Mouse (Mus musculus) CH12.LX (cell line): ENCODE measurements around the gene Etl4.
A peak's percentile ranks its signal among the peaks of the same experiment; 100 is the strongest.

Experiments
- CTCF ChIP-seq, 2 experiments: IDR thresholded peaks in 1 of 2; conservative IDR thresholded peaks in 1 of 2; 2 replicates each; pipeline ENCODE4 v1.5.1; 2011 to 2012; ENCODE audit warnings: low read depth in 2 of 2, low read length in 2 of 2, improper control_type of control experiment in 1 of 2, inconsistent platforms in 1 of 2, mild to moderate bottlenecking in 1 of 2, moderate library complexity in 1 of 2
- ELF1 ChIP-seq: IDR thresholded peaks from 2 replicates; pipeline ENCODE4 v1.6.1; 2014; ENCODE audit warnings: low read depth, mild to moderate bottlenecking, inconsistent platforms, low read length, improper control_type of control experiment
- EP300 ChIP-seq: IDR thresholded peaks from 2 replicates; pipeline ENCODE4 v1.6.1; 2011; ENCODE audit warnings: low read length, improper control_type of control experiment
- ETS1 ChIP-seq: conservative IDR thresholded peaks from 2 replicates; pipeline ENCODE4 v1.6.1; 2012; ENCODE audit warnings: low read depth, mild to moderate bottlenecking, inconsistent platforms, low read length, improper control_type of control experiment, moderate library complexity
- MYC ChIP-seq: IDR thresholded peaks from 2 replicates; pipeline ENCODE4 v1.6.1; 2011; ENCODE audit warnings: low read depth, mild to moderate bottlenecking, improper control_type of control experiment, low read length
- NELFE ChIP-seq: IDR thresholded peaks from 2 replicates; pipeline ENCODE4 v1.6.1; 2011; ENCODE audit warnings: low read depth, low read length, improper control_type of control experiment
- POLR2A ChIP-seq: IDR thresholded peaks from 2 replicates; pipeline ENCODE4 v1.6.1; 2011; ENCODE audit warnings: low read depth, mild to moderate bottlenecking, improper control_type of control experiment, low read length
- RAD21 ChIP-seq: IDR thresholded peaks from 2 replicates; pipeline ENCODE4 v1.6.1; 2011; ENCODE audit warnings: low read depth, mild to moderate bottlenecking, low read length, improper control_type of control experiment, moderate library complexity
- TBP ChIP-seq: conservative IDR thresholded peaks from 2 replicates; pipeline ENCODE4 v1.6.1; 2011; ENCODE audit warnings: low read depth, low read length, improper control_type of control experiment
- TCF12 ChIP-seq: IDR thresholded peaks from 2 replicates; pipeline ENCODE4 v1.6.1; 2014; ENCODE audit warnings: low read depth, mild to moderate bottlenecking, inconsistent platforms, low read length, improper control_type of control experiment
- ZC3H11A ChIP-seq: IDR thresholded peaks from 2 replicates; pipeline ENCODE4 v1.6.1; 2012; ENCODE audit warnings: low read depth, mild to moderate bottlenecking, inconsistent platforms, low read length, improper control_type of control experiment
- ZNF384 ChIP-seq: IDR thresholded peaks from 2 replicates; pipeline ENCODE4 v1.6.1; 2012; ENCODE audit warnings: low read depth, low read length, improper control_type of control experiment, inconsistent platforms

DNA sequence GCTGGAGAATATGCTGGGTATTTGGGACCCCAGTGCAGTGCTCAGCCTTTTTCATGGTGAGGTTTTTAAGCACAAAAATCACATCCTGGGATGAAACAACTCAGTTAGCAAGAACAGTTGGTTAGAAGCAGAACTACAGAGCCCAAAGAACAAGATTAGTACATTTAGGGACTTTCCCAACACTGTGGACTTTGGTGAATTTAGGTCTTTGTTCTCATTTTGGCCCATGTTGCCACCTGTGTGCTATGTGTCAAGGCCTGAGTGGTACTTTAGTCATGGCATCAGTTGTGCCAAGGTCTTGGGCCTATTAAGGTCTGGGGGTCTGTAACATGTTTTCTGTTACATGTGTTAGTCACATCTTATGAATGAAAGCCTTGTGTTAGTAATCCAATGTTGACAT, 679.1 kb downstream of the Etl4 start:
- no peak for TF ChIP-seq CTCF (conservative IDR thresholded peaks at IDR 0.05 in 1 of 2, IDR thresholded peaks at IDR 0.05 in 1 of 2; ENCODE audit: low read depth in 2 of 2, low read length in 2 of 2)
- no peak for TF ChIP-seq ZC3H11A
- no peak for TF ChIP-seq ELF1
- TF ChIP-seq NELFE, result no peak
- peak; percentile 37; the same call in 1 of the 2 replicates for TF ChIP-seq POLR2A
- peak; percentile 59; the same call in 1 of the 2 replicates for TF ChIP-seq TCF12
- 0 out of 2 replicates have a peak, but pooled peaks have one; percentile 32 for TF ChIP-seq EP300
- no peak for TF ChIP-seq ZNF384
- no peak for TF ChIP-seq MYC
- no peak; the same call in 1 of the 2 replicates for TF ChIP-seq ETS1
- TF ChIP-seq TBP, result 0 out of 2 replicates have a peak, but pooled peaks have one; percentile 60
- no peak for TF ChIP-seq RAD21
